Mouse (Mus musculus) CH12.LX (cell line): ENCODE results near the gene C2cd4d.

Experiments
- CHD1 ChIP-seq: IDR thresholded peaks from 2 replicates; pipeline ENCODE4 v1.6.1; 2012; ENCODE audit warnings: low read depth, low read length, improper control_type of control experiment, inconsistent platforms
- CTCF ChIP-seq, 2 experiments: IDR thresholded peaks in 1 of 2; conservative IDR thresholded peaks in 1 of 2; 2 replicates each; pipeline ENCODE4 v1.5.1; 2011 to 2012; ENCODE audit warnings: low read depth in 2 of 2, low read length in 2 of 2, improper control_type of control experiment in 1 of 2, inconsistent platforms in 1 of 2, mild to moderate bottlenecking in 1 of 2, moderate library complexity in 1 of 2
- E2F4 ChIP-seq: IDR thresholded peaks from 2 replicates; pipeline ENCODE4 v1.6.1; 2011; ENCODE audit warnings: low read depth, low read length, improper control_type of control experiment; ENCODE audit not compliant: insufficient replicate concordance
- GABPA ChIP-seq: IDR thresholded peaks from 2 replicates; pipeline ENCODE4 v1.6.1; 2012; ENCODE audit warnings: low read depth, low read length, improper control_type of control experiment, inconsistent platforms; ENCODE audit not compliant: insufficient replicate concordance
- IRF4 ChIP-seq: IDR thresholded peaks from 2 replicates; pipeline ENCODE4 v1.6.1; 2014; ENCODE audit warnings: low read depth, mild to moderate bottlenecking, inconsistent platforms, low read length, improper control_type of control experiment
- PAX5 ChIP-seq: IDR thresholded peaks from 2 replicates; pipeline ENCODE4 v1.6.1; 2012; ENCODE audit warnings: low read length, inconsistent platforms, mixed read lengths
- POLR2A ChIP-seq: IDR thresholded peaks from 2 replicates; pipeline ENCODE4 v1.6.1; 2011; ENCODE audit warnings: low read depth, mild to moderate bottlenecking, improper control_type of control experiment, low read length
- USF2 ChIP-seq: conservative IDR thresholded peaks from 2 replicates; pipeline ENCODE4 v1.6.1; 2011; ENCODE audit warnings: low read depth, low read length, improper control_type of control experiment

GRCm38 (mm10) chr3:94398943-94399481, 36.8 kb downstream of the C2cd4d start:
- no peak for TF ChIP-seq E2F4
- no peak for TF ChIP-seq CTCF (conservative IDR thresholded peaks at IDR 0.05 in 1 of 2, IDR thresholded peaks at IDR 0.05 in 1 of 2; ENCODE audit: low read depth in 2 of 2, low read length in 2 of 2)
- no peak for TF ChIP-seq USF2
- no peak for TF ChIP-seq PAX5
- no peak for TF ChIP-seq GABPA
- TF ChIP-seq CHD1: no peak
- no peak for TF ChIP-seq POLR2A
- no peak for TF ChIP-seq IRF4
